Mouse (Mus musculus) A20 (cell line): ENCODE results near the gene Zfp326.

ENCODE experiments used
- DNase-seq: peaks from one replicate; pipeline ENCODE4 v3.0.0-alpha.2; 2011; ENCODE audit warnings: low read depth, low spot score

The Zfp326 gene

GRCm38 (mm10) chr5:105876068-105876924 is at the start of gene Zfp326:
Zfp326 (plus strand) TSS chr5:105876565.
- peak; percentile 94 for DNase-seq

GRCm38 (mm10) chr5:105826916-105827510 is 49.4 kb upstream of the Zfp326 start:
- no peak for DNase-seq

DNA sequence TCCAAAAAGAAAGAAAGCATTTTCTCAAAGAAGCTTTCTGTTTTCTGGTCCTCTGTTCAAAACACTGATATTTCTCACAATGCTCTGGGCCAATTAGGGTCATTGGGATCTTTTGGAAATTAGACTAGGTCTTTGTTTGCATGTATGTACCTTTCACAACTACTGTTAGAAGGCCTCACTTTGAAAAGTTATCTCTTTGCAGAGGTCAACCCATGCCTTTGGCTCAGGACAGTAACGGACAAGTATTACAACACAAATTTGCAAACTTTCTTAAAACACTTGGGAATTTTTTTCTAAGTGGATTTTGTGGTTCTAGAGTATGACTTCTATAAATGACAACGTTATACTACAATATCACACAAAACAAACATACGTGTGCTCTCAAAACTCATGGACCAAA is 48.3 kb upstream of the Zfp326 start:
- DNase-seq = no peak

DNA sequence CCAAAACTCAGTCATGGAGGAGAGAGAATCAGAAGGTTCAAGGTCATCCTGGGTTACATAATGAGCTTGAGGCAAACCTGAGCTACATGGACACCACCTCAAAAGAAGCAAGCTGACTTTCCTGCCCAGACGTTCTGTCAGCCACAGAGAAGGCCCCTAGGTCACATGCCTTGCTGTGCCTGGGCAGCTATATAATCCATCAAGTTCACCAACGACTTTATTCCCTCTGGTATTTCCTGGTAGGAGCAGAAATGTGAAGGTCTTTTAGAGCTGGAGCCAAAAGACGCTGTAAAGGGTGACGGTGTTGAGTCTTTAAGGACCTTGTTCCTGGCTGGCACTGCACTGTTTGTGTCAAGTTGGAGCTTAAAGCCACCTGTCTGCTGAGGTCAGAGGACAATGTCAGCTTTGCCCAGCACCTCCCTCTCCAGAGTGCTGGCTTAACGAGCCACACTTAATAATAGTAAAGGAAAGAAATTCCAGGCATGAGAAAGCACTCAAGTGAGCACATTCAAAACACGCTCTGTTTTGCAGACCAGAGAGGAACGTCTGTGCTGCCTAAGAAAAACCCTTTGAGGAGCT is 47.3 kb upstream of the Zfp326 start:
- DNase-seq = no peak

DNA sequence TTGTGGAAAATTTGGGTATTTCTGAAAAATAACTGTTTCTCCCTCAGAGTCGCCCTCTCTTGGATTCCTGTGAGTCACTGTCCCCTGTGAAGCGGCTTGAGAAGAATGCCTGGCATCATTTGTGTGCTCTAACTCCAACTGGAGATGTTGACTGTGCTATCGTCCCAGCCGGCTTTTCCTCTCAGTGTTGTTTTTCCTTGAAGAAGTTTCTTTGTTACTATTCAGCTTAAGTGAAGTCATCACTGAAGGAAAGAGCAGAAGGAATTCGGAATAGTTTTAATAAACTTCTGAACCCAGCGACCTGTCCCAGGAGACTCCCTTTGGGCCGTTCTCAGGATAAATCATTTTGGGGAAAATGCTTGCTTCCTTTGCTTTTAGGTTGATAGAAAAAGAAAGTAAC is 44.2 kb upstream of the Zfp326 start:
- no peak for DNase-seq

DNA sequence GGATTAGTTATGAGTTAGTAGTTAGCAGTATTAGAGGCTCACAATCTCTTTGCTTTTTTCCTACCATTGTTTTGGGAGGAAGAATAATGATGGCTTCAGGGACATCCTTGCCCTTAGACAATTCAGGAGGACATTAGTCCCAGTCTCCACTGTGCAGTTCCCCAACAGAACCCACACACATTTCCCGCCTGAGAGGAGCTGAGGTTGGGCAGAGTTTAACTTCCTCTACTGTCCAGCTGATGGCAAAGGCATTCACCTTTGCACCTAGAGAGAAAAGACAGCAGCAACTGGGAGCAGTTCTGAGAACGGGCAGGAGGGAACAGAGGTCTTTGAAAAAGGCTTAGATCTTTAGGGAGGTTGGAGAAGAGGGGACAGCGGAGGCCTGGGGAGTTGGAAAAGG is 42.4 kb upstream of the Zfp326 start:
- no peak for DNase-seq

GRCm38 (mm10) chr5:105836006-105836405 is 40.4 kb upstream of the Zfp326 start:
- no peak for DNase-seq

DNA sequence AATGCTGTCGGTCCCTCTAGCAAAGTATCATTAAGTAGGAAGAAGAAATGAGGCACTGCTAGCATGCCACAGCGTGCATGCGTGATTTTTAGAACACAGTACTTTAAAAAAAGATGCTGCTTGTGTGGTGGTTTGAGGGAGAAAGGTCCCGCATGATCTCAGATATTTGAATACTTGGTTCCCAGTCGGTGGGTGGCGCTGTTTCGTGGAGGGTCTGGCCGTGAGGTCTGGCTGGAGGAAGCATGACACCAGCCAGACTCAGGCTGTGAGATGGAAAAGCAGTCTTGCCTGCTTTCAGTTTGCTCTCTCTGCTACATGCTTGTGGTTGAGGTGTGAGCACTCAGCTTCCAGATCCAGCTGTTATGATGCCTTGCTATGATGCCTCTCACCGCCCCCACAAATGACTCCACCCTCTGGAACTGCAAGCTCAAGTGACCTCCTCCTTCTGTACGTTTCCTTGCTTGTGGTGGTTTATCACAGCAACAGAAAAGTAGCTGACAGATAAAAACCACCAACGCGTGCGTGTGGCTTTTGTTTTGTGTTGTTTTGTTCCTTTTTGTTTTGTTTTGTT is 36.5 kb upstream of the Zfp326 start:
- peak; percentile 60 for DNase-seq

DNA sequence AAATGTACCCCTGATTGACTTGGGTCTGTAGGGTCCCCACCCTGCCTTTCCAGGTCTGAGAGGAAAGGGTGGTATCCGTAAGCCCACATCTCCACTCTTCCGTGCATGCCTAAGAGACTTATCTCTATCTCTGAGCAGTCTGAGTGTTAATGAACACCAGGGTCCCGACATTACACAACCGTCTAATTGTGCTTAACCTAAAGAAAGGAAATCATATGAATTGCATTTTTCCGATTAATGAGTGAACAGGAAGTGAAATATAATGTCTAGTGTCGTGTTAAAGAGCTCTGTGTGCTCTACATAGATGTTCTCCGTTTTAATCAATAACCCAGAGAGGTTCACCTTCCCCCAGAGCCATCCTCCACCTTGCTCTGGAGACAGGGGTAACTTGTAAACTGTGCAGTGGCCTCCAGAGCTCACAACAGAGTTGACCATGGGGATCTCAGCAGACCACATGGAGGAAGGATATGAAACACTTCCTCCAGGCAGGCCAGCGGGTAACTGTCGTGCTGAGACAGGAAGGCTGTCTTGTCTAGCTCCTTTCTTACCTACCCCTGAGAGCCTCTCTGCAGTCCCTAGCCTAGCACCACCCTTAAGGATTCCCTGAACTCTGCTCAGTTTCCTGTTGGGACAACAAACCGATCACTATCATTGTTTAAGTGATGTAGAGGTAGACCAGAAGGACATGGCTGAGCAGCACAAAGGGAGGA is 32.2 kb upstream of the Zfp326 start:
- no peak for DNase-seq

DNA sequence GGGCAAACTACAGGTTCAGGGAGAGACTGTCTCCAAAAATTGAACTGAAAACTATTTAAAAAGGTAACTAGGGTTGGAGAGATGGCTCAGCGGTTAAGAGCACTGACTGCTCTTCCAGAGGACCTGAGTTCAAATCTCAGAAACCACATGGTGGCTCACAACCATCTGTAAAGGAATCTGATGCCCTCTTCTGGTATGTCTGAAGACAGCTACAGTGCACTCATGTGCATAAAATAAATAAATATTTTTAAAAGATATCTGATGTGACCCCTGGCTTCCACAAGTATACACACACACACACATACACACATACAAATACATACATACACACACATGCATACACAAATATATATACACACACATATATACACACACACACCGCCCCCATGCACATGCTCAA is 31.3 kb upstream of the Zfp326 start:
- no peak for DNase-seq

DNA sequence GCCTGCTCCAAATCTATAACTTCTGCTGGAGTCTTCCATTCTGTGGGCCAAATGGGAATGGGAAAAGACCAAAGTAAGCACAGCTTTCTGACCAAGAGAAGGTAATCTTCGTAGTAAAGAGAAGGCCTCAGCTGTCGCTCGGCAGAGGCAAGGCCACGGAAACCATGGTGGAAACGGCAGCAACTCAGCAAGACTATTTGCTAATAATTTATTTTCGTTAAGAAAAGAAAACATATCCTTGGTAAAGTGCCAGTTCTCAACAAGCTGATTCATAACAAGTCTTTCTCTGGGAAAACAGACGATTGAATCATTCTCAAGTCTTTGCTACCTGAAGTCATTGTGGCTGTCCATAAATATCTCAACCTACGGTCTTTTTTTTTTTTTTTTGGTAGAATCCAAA is 28.6 kb upstream of the Zfp326 start:
- no peak for DNase-seq

GRCm38 (mm10) chr5:105849222-105849621 is 27.1 kb upstream of the Zfp326 start:
- no peak for DNase-seq

GRCm38 (mm10) chr5:105849643-105850042 is 26.7 kb upstream of the Zfp326 start:
- no peak for DNase-seq

- no peak for DNase-seq
Observed at GRCm38 (mm10) chr5:105853271-105853670, 23.1 kb upstream of the Zfp326 start.

DNA sequence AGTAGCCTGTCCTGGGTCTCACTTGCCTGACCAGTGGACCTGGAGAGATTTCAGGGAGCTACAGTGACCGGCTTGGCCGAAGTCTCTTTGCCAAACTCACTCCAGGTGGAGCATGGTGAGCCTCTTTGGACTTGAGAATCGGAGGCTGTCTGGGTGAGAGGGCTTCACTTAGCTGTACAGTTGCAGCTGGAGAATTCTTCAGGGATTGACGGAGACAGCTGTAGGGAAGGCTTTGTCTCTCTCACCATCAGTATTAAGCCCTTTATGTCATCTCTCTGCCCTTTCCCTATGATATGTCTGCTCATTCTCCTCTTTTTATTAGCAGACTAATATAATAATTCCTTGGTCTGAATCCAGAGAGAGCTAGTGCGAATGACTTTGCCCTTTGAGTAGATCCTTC is 18.9 kb upstream of the Zfp326 start:
- DNase-seq = no peak

GRCm38 (mm10) chr5:105858754-105859694 is 17.3 kb upstream of the Zfp326 start:
- DNase-seq = no peak

- DNase-seq = no peak
Observed at GRCm38 (mm10) chr5:105859716-105860460, 16.5 kb upstream of the Zfp326 start.

GRCm38 (mm10) chr5:105860461-105860835 is 15.9 kb upstream of the Zfp326 start:
- no peak for DNase-seq

DNA sequence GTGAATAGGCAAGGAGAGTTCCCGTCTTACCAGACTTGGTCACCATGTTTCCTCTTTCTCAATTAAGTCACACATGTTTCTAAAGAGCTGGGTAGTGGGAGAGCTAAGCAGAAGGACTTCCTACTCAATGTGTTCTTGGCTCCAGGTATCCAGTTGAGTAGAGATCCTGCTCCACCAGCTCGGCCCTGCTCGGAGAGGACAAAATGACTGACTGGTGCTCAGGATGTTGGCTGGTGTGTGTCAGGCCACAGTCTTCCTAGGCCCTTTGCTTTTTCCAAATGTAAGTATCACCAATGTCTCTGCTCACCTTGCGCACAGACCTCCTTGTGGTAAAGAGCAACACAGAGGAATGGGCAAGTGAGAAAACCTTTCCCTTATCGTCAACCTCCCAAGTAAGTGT is 14.7 kb upstream of the Zfp326 start:
- no peak for DNase-seq

GRCm38 (mm10) chr5:105865110-105865628 is 11.2 kb upstream of the Zfp326 start:
- DNase-seq = peak; percentile 23
